Mouse (Mus musculus) midbrain, embryonic 13.5 days (tissue): ENCODE results near the gene Ell2. TPM values are rescaled to one million over a fixed set of nuclear protein-coding genes. Genes with fewer than 3 reads are reported as not detected.
"Not testable (repeated sequence)": the region's sequence is repeated elsewhere in the genome, so short reads cannot be mapped to it uniquely, and the experiment has no call there.

Experiments
- ATAC-seq: fragments of 200-750 bp; cut with Nextera tagmentation; 2 replicates; pipeline ENCODE4 v1.8.0; 2017; ENCODE audit warnings: mild to moderate bottlenecking, moderate TSS enrichment, moderate library complexity
- H3K27ac ChIP-seq: fragments of 300-500 bp; sonication (generic); 2 replicates; pipeline ENCODE4 v1.5.1; 2015; ENCODE audit warnings: inconsistent platforms, mild to moderate bottlenecking, moderate library complexity
- H3K27me3 ChIP-seq: fragments of 300-500 bp; sonication (generic); 2 replicates; pipeline ENCODE4 v1.6.1; 2015; ENCODE audit warnings: mild to moderate bottlenecking, inconsistent platforms
- H3K36me3 ChIP-seq: fragments of 300-500 bp; sonication (generic); 2 replicates; pipeline ENCODE4 v1.6.1; 2015; ENCODE audit warnings: mild to moderate bottlenecking, inconsistent platforms
- H3K4me1 ChIP-seq: fragments of 300-500 bp; sonication (generic); replicated peaks from 2 replicates; pipeline ENCODE4 v1.6.1; 2015; ENCODE audit warnings: inconsistent platforms
- H3K4me2 ChIP-seq: fragments of 300-500 bp; sonication (generic); replicated peaks from 2 replicates; pipeline ENCODE4 v1.6.1; 2015; ENCODE audit warnings: moderate library complexity, mild to moderate bottlenecking, inconsistent platforms
- H3K4me3 ChIP-seq: fragments of 300-500 bp; sonication (generic); replicated peaks from 2 replicates; pipeline ENCODE4 v1.5.1; 2015; ENCODE audit warnings: mild to moderate bottlenecking, inconsistent platforms
- H3K9ac ChIP-seq: fragments of 300-500 bp; sonication (generic); replicated peaks from 2 replicates; pipeline ENCODE4 v1.6.1; 2015; ENCODE audit warnings: mild to moderate bottlenecking, inconsistent platforms
- H3K9me3 ChIP-seq: fragments of 300-500 bp; sonication (generic); 2 replicates; pipeline ENCODE4 v1.6.1; 2016; ENCODE audit warnings: mild to moderate bottlenecking, inconsistent platforms
- WGBS: fragments of 180-500 bp; shearing (Covaris S2); methylation state at CpG from one replicate; pipeline ENCODE4 v1.1.7; 2015; 5-methylcytosine and 5-hydroxymethylcytosine counted together
- polyA plus RNA-seq: library from polyadenylated mRNA; unstranded; fragments of >200 nt; fragmentation: Nextera tagmentation; extraction: Ambion mirVana; gene quantifications from 2 replicates; pipeline ENCODE4 v1.2.1, GENCODE M21; 2015

The Ell2 gene
- polyA plus RNA-seq, 1 experiment from 2014 or later: 2.8 TPM

DNA sequence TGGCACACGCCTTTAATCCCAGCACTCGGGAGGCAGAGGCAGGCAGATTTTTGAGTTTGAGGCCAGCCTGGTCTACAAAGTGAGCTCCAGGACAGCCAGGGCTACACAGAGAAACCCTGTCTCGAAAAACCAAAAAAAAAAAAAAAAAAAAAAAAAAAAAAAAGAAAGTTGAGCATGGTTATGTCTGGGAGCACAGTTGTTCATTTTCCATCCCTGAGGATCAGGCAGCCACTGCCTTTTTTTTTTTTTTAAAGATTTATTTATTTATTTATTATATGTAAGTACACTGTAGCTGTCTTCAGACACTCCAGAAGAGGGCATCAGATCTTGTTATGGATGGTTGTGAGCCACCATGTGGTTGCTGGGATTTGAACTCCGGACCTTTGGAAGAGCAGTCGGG is 6.0 kb downstream of the Ell2 start:
- 90% methylated on average over 4 of the region's 5 CpGs for WGBS
- H3K36me3 ChIP-seq, H3K9me3 ChIP-seq, H3K4me3 ChIP-seq, H3K27ac ChIP-seq, ATAC-seq, H3K4me2 ChIP-seq, H3K9ac ChIP-seq: not testable (repeated sequence)
- Histone ChIP-seq H3K27me3 (peaks cover 17% of the 10 kb centered on the region), H3K4me1 (peaks cover 11% of the 10 kb centered on the region)

DNA sequence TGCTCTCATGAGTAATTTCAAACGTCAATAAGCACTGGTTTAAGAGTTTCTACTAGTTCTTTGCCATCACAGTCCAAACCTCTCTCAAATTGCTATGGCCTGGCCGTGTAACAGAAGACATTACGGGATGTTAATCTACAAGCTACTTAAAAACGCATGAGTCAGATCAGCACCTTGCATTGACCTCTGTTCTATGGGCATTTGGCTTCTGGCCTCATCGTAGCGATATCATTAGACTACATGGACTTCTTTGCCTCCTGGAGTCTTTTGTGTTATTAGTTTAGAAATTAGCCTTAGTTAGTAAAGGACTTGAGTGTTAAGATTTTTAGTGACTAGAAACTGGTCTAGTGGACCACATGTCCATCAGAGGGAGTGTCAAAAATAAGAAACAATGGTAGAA is 7.8 kb downstream of the Ell2 start:
- no peak overlapping the region for H3K4me2 ChIP-seq
- no peak overlapping the region for H3K4me3 ChIP-seq
- no peaks in the 10 kb centered on the region for H3K9me3 ChIP-seq
- no peaks in the 10 kb centered on the region for H3K36me3 ChIP-seq
- no peak overlapping the region for H3K27ac ChIP-seq
- H3K9ac ChIP-seq: no peak overlapping the region
- WGBS: 91% methylated on average over 6 of the region's 6 CpGs
- peaks cover 8% of the 10 kb centered on the region for H3K27me3 ChIP-seq
- ATAC-seq: no peak
- H3K4me1 ChIP-seq: no peaks in the 10 kb centered on the region

DNA sequence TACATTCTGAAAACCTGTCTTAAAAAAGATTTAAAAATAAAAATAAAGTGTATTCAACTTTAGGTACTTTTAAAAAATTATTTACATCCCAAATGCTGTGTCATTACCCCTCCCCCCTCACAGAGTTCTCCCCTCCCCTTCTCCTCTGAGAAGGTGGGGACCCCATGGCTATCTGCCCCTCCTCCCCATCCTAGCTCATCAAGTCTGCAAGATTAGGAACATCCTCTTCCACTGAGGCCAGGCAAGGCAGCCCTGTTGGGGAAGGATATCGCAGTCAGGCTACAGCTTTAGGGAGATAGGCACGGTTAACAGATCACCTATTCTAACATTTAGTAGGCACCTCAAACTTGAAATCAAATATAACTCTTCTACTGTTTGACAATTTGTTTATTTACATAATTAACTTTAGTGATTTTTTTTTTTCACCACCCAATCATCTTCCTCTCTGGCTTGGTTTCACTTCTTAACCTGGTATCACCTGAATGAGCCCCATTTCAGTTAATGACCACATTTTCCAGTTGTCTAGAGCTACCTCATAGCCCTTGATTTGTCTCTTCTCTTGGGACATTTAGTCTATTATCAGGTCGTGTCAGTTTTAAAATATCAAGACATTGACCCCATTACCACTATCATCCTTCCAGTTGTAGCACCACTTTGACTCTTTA is 11.2 kb downstream of the Ell2 start:
- no peaks in the 10 kb centered on the region for H3K9me3 ChIP-seq
- no peak overlapping the region for H3K4me2 ChIP-seq
- 70% methylated on average over 3 of the region's 3 CpGs for WGBS
- H3K36me3 ChIP-seq: no peaks in the 10 kb centered on the region
- H3K27ac ChIP-seq: no peak overlapping the region
- H3K27me3 ChIP-seq: no peaks in the 10 kb centered on the region
- H3K4me1 ChIP-seq: no peaks in the 10 kb centered on the region
- H3K4me3 ChIP-seq: no peak overlapping the region
- ATAC-seq: no peak
- no peak overlapping the region for H3K9ac ChIP-seq

DNA sequence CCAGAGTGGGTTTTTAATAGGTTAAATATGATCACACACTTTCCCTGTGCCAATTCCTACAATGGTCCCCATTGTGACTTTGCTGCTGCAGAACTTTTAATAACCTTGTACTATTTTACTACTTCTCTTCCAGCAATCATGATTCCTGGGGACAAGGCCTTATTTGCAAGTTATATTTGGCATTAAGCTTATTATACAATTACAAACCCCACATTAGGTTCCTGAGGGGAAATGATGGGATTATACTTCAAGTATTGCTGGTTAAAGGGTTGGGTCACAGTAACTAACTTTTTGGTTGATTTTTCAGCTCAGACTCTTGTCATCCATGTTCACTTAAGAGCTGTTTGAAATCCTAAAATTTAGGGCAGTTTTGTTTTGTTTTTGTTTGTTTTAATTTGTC is 11.8 kb downstream of the Ell2 start:
- Histone ChIP-seq H3K4me1 (no peaks in the 10 kb centered on the region), H3K4me2 (no peak overlapping the region), H3K9me3 (no peaks in the 10 kb centered on the region), H3K9ac (no peak overlapping the region), H3K27me3 (no peaks in the 10 kb centered on the region), H3K27ac (no peak overlapping the region), H3K36me3 (no peaks in the 10 kb centered on the region), H3K4me3 (no peak overlapping the region)
- no peak for ATAC-seq

GRCm38 (mm10) chr13:75719645-75720044 is 13.1 kb downstream of the Ell2 start:
- Histone ChIP-seq H3K9me3 (no peaks in the 10 kb centered on the region), H3K9ac (no peak overlapping the region), H3K27ac (no peak overlapping the region), H3K4me1 (no peaks in the 10 kb centered on the region), H3K27me3 (no peaks in the 10 kb centered on the region), H3K4me2 (no peak overlapping the region), H3K4me3 (no peak overlapping the region), H3K36me3 (no peaks in the 10 kb centered on the region)
- ATAC-seq: no peak
- WGBS: 87% methylated on average over 4 of the region's 4 CpGs

DNA sequence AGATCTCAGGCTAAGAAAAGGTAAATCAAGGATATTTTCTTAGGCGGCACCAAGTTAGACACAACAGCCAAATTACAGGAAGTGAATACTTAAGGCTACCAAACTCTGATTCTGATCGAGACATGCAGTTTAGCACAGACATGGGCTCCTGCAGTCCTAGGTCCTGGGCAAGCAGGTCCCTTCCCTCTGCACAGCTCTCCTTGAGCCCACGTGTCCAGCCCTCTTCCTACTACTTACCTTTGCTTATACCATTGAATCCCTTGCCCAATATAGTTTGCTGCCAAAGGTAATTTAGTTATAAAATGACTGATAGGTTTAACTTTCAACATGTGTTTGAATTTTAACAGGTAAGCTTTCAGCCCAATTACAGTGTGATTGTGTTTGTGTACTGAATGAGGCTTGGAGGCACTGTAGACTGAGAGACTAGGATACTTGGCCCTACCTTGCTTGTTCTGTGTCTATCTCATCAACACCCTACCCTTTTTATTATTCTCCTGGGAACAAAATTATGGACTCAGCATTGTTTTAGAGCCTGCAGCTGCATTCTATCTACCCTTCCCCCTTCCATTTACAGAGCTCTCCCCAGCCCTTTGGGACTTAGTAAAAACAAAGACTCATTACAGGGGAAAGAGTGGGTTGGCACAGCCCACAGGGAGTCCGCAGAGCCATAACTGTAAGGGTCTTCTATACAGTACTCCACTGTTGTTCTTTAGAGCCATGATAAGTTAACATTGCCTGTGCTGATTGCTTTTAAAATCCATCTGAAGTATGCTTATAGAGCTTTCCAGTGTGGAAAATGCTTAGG is 20.2 kb downstream of the Ell2 start:
- ATAC-seq: no peak
- WGBS: 85% methylated on average over 4 of the region's 4 CpGs
- no peaks in the 10 kb centered on the region for H3K9me3 ChIP-seq

GRCm38 (mm10) chr13:75727932-75728331 is 21.4 kb downstream of the Ell2 start:
- Histone ChIP-seq H3K9ac (no peak overlapping the region), H3K4me3 (no peak overlapping the region), H3K4me1 (0 out of 2 replicates have a peak, but pooled peaks cover 2% of the 10 kb centered on the region), H3K27me3 (no peaks in the 10 kb centered on the region), H3K27ac (no peak overlapping the region), H3K36me3 (no peaks in the 10 kb centered on the region), H3K4me2 (no peak overlapping the region), H3K9me3 (no peaks in the 10 kb centered on the region)
- 82% methylated on average over 1 of the region's 1 CpGs for WGBS
- ATAC-seq: no peak

More for the DNA sequence above, 20.2 kb downstream of the Ell2 start:
- Histone ChIP-seq H3K4me2 (no peak overlapping the region), H3K4me1 (0 out of 2 replicates have a peak, but pooled peaks cover 2% of the 10 kb centered on the region), H3K36me3 (no peaks in the 10 kb centered on the region), H3K27ac (no peak overlapping the region), H3K9ac (no peak overlapping the region), H3K27me3 (no peaks in the 10 kb centered on the region), H3K4me3 (no peak overlapping the region)

DNA sequence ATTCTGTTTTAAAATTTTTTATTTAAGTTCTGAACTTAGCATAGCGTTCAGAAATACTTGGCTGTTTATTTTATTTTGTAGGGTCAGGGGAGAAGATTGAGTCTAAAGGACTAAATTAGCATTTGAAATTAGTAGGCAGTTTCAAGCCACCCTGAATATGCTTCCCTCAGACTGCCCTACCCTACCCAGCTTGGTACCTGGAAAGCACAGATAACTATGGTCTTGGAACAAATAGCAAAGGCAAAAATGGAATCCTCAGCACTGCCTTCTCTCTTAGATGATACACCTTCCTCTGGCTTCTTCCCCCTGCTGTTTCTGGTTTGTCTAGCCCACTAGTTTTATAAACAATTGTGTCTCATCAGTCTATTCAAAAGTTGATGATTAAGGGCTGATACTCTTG is 23.3 kb downstream of the Ell2 start:
- H3K9me3 ChIP-seq: no peaks in the 10 kb centered on the region
- H3K27ac ChIP-seq: no peak overlapping the region
- no peak for ATAC-seq
- 77% methylated on average over 1 of the region's 1 CpGs for WGBS
- H3K4me2 ChIP-seq: no peak overlapping the region
- H3K36me3 ChIP-seq: no peaks in the 10 kb centered on the region
- 0 out of 2 replicates have a peak, but pooled peaks cover 2% of the 10 kb centered on the region for H3K4me1 ChIP-seq
- no peaks in the 10 kb centered on the region for H3K27me3 ChIP-seq
- no peak overlapping the region for H3K4me3 ChIP-seq
- H3K9ac ChIP-seq: no peak overlapping the region

DNA sequence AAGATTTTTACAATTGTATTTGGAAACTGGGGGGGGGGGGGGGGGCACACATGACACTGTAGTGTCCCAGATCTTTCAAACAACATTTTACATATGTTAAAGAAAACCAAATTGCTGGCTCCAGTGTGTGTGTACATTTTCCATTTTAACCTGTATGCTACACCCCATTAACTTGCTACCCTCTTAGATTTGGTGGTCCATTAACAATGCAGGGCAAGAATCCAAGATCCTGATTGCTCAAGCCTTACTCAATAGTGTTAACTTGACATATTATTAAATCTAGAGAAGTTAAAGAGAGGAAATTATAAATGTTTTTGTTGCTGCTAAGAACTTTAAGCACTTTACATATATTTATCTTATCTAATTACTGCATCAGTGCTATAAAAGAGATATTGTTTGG is 24.2 kb downstream of the Ell2 start:
- H3K27ac ChIP-seq: no peak overlapping the region
- no peak overlapping the region for H3K4me2 ChIP-seq
- no peak overlapping the region for H3K4me3 ChIP-seq
- H3K36me3 ChIP-seq: no peaks in the 10 kb centered on the region
- H3K9ac ChIP-seq: no peak overlapping the region
- 0 out of 2 replicates have a peak, but pooled peaks cover 2% of the 10 kb centered on the region for H3K4me1 ChIP-seq
- no peak for ATAC-seq
- no peaks in the 10 kb centered on the region for H3K9me3 ChIP-seq
- H3K27me3 ChIP-seq: no peaks in the 10 kb centered on the region

- no peak overlapping the region for H3K4me3 ChIP-seq
- no peak overlapping the region for H3K9ac ChIP-seq
- no peak overlapping the region for H3K27ac ChIP-seq
- no peak for ATAC-seq
- H3K4me1 ChIP-seq: no peaks in the 10 kb centered on the region
- H3K27me3 ChIP-seq: no peaks in the 10 kb centered on the region
- H3K4me2 ChIP-seq: no peak overlapping the region
- H3K36me3 ChIP-seq: no peaks in the 10 kb centered on the region
- WGBS: 75% methylated on average over 3 of the region's 3 CpGs
- no peaks in the 10 kb centered on the region for H3K9me3 ChIP-seq
Measured at GRCm38 (mm10) chr13:75733594-75734161, 27.1 kb downstream of the Ell2 start.

DNA sequence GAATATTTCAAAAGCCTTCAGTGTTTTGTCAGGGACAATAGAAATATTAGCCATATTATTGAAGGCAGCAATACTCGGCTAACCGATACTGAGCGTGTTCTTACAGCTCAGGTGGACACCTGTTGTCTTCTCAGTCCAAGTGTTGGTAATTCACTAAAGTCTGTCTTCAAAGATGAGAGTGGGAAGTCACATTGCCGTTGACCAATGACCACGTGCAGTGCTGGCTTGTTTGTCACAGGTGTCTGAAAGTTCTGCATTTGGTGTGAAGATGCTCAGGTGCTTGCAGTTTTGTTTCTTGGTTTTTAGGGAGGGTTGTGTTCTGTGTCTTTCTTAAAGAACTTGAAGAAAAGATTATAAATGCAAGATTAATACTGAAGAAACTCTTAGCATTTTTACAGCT is 27.7 kb downstream of the Ell2 start:
- 93% methylated on average over 5 of the region's 5 CpGs for WGBS
- H3K4me2 ChIP-seq: no peak overlapping the region
- ATAC-seq: no peak

GRCm38 (mm10) chr13:75735606-75736005 is 29.0 kb downstream of the Ell2 start:
- ATAC-seq: no peak
- H3K9ac ChIP-seq: no peak overlapping the region
- no peak overlapping the region for H3K4me2 ChIP-seq
- H3K9me3 ChIP-seq: no peaks in the 10 kb centered on the region
- no peaks in the 10 kb centered on the region for H3K27me3 ChIP-seq
- H3K27ac ChIP-seq: no peak overlapping the region
- 93% methylated on average over 1 of the region's 1 CpGs for WGBS
- no peaks in the 10 kb centered on the region for H3K4me1 ChIP-seq
- no peak overlapping the region for H3K4me3 ChIP-seq
- H3K36me3 ChIP-seq: no peaks in the 10 kb centered on the region

More for the DNA sequence above, 27.7 kb downstream of the Ell2 start:
- Histone ChIP-seq H3K27ac (no peak overlapping the region), H3K4me1 (no peaks in the 10 kb centered on the region), H3K9me3 (no peaks in the 10 kb centered on the region), H3K4me3 (no peak overlapping the region), H3K36me3 (no peaks in the 10 kb centered on the region), H3K9ac (no peak overlapping the region), H3K27me3 (no peaks in the 10 kb centered on the region)
